Mouse (Mus musculus): ENCODE data around the gene Gm8764.
"Not testable (repeated sequence)": the region's sequence is repeated elsewhere in the genome, so short reads cannot be mapped to it uniquely, and the experiment has no call there.

- not testable (repeated sequence) for TF ChIP-seq POLR2A (IDR thresholded peaks at IDR 0.05; ENCODE audit: low read depth, low read length); CTCF (IDR thresholded peaks at IDR 0.05; ENCODE audit: extremely low read depth, insufficient read depth, insufficient read length, insufficient replicate concordance)
Measured at GRCm38 (mm10) chr10:104142687-104143086, 17.1 kb upstream of the Gm8764 start, which contains the start of gene Gm21293.

All from spleen, adult 2 months (tissue).